Mouse (Mus musculus): ENCODE measurements around the gene Cda. TPM values are rescaled to one million over a fixed set of nuclear protein-coding genes. Genes with fewer than 3 reads are reported as not detected.

Cda gene
- 0.06 TPM in 1 of 2 replicates, not detected in the other for polyA plus RNA-seq (2012)

- no peaks in the 10 kb centered on the region for H3K36me3 ChIP-seq (ENCODE audit: control insufficient read depth)
- peak within 1 kb of the TSS; percentile 52 for H3K4me3 ChIP-seq (replicated peaks)
- H3K4me1 ChIP-seq (ENCODE audit: control insufficient read depth) = peaks cover 11% of the 10 kb centered on the region
- no peaks in the 10 kb centered on the region for H3K9me3 ChIP-seq (ENCODE audit: control insufficient read depth, low read length)
- peaks cover 20% of the 10 kb centered on the region for H3K27me3 ChIP-seq (ENCODE audit: control insufficient read depth)
- no peak for TF ChIP-seq TAL1 (IDR thresholded peaks at IDR 0.05; ENCODE audit: low read length)
- no peak for TF ChIP-seq GATA1 (IDR thresholded peaks at IDR 0.05; ENCODE audit: low read length)
Observed at GRCm38 (mm10) chr4:138367641-138368497, at the start of gene Cda. TSS of gene Cda (minus strand) at chr4:138367992.

GRCm38 (mm10) chr4:138416414-138416813 is 48.6 kb upstream of the Cda start:
- Histone ChIP-seq H3K27me3 (ENCODE audit: control insufficient read depth) (peaks cover 27% of the 10 kb centered on the region), H3K36me3 (ENCODE audit: control insufficient read depth) (no peaks in the 10 kb centered on the region), H3K9me3 (ENCODE audit: control insufficient read depth, low read length) (no peaks in the 10 kb centered on the region), H3K4me3 (replicated peaks) (no peak overlapping the region), H3K4me1 (ENCODE audit: control insufficient read depth) (no peaks in the 10 kb centered on the region)
- TF ChIP-seq TAL1 (IDR thresholded peaks at IDR 0.05; ENCODE audit: low read length) (no peak), GATA1 (IDR thresholded peaks at IDR 0.05; ENCODE audit: low read length) (no peak)

- Histone ChIP-seq H3K9me3 (ENCODE audit: control insufficient read depth, low read length) (no peaks in the 10 kb centered on the region), H3K4me3 (replicated peaks) (no peak overlapping the region), H3K36me3 (ENCODE audit: control insufficient read depth) (no peaks in the 10 kb centered on the region), H3K27me3 (ENCODE audit: control insufficient read depth) (peaks cover 27% of the 10 kb centered on the region), H3K4me1 (ENCODE audit: control insufficient read depth) (no peaks in the 10 kb centered on the region)
- TF ChIP-seq TAL1 (IDR thresholded peaks at IDR 0.05; ENCODE audit: low read length) = no peak
- TF ChIP-seq GATA1 (IDR thresholded peaks at IDR 0.05; ENCODE audit: low read length) = no peak
Observed at GRCm38 (mm10) chr4:138415991-138416390, 48.2 kb upstream of the Cda start.

- H3K9me3 ChIP-seq (ENCODE audit: control insufficient read depth, low read length) = no peaks in the 10 kb centered on the region
- H3K36me3 ChIP-seq (ENCODE audit: control insufficient read depth) = no peaks in the 10 kb centered on the region
- TF ChIP-seq GATA1 (IDR thresholded peaks at IDR 0.05; ENCODE audit: low read length) (no peak), TAL1 (IDR thresholded peaks at IDR 0.05; ENCODE audit: low read length) (no peak)
- no peak overlapping the region for H3K4me3 ChIP-seq (replicated peaks)
- H3K27me3 ChIP-seq (ENCODE audit: control insufficient read depth) = peaks cover 24% of the 10 kb centered on the region
- no peaks in the 10 kb centered on the region for H3K4me1 ChIP-seq (ENCODE audit: control insufficient read depth)
Observed at GRCm38 (mm10) chr4:138414725-138415124, 46.9 kb upstream of the Cda start.

- no peak for TF ChIP-seq GATA1 (IDR thresholded peaks at IDR 0.05; ENCODE audit: low read length)
- H3K27me3 ChIP-seq (ENCODE audit: control insufficient read depth) = peaks cover 17% of the 10 kb centered on the region; the same call in 1 of the 2 replicates
Observed at GRCm38 (mm10) chr4:138411504-138412121, 43.8 kb upstream of the Cda start.

GRCm38 (mm10) chr4:138411011-138411410 is 43.2 kb upstream of the Cda start:
- Histone ChIP-seq H3K36me3 (ENCODE audit: control insufficient read depth) (no peaks in the 10 kb centered on the region), H3K27me3 (ENCODE audit: control insufficient read depth) (peaks cover 17% of the 10 kb centered on the region; the same call in 1 of the 2 replicates)

More at GRCm38 (mm10) chr4:138411504-138412121, 43.8 kb upstream of the Cda start:
- H3K36me3 ChIP-seq (ENCODE audit: control insufficient read depth) = no peaks in the 10 kb centered on the region
- H3K4me3 ChIP-seq (replicated peaks) = no peak overlapping the region
- no peaks in the 10 kb centered on the region for H3K9me3 ChIP-seq (ENCODE audit: control insufficient read depth, low read length)
- no peaks in the 10 kb centered on the region for H3K4me1 ChIP-seq (ENCODE audit: control insufficient read depth)

GRCm38 (mm10) chr4:138407479-138408194 is 39.8 kb upstream of the Cda start:
- Histone ChIP-seq H3K9me3 (ENCODE audit: control insufficient read depth, low read length) (no peaks in the 10 kb centered on the region), H3K27me3 (ENCODE audit: control insufficient read depth) (peaks cover 6% of the 10 kb centered on the region; the same call in 1 of the 2 replicates), H3K36me3 (ENCODE audit: control insufficient read depth) (no peaks in the 10 kb centered on the region), H3K4me3 (replicated peaks) (no peak overlapping the region), H3K4me1 (ENCODE audit: control insufficient read depth) (no peaks in the 10 kb centered on the region)
- no peak for TF ChIP-seq TAL1 (IDR thresholded peaks at IDR 0.05; ENCODE audit: low read length)
- no peak for TF ChIP-seq GATA1 (IDR thresholded peaks at IDR 0.05; ENCODE audit: low read length)

More at GRCm38 (mm10) chr4:138411011-138411410, 43.2 kb upstream of the Cda start:
- no peak overlapping the region for H3K4me3 ChIP-seq (replicated peaks)
- no peak for TF ChIP-seq TAL1 (IDR thresholded peaks at IDR 0.05; ENCODE audit: low read length)
- TF ChIP-seq GATA1 (IDR thresholded peaks at IDR 0.05; ENCODE audit: low read length) = no peak
- H3K4me1 ChIP-seq (ENCODE audit: control insufficient read depth) = no peaks in the 10 kb centered on the region
- H3K9me3 ChIP-seq (ENCODE audit: control insufficient read depth, low read length) = no peaks in the 10 kb centered on the region

- TF ChIP-seq TAL1 (IDR thresholded peaks at IDR 0.05; ENCODE audit: low read length) = no peak
- no peak for TF ChIP-seq GATA1 (IDR thresholded peaks at IDR 0.05; ENCODE audit: low read length)
- Histone ChIP-seq H3K27me3 (ENCODE audit: control insufficient read depth) (peaks cover 3% of the 10 kb centered on the region; the same call in 1 of the 2 replicates), H3K9me3 (ENCODE audit: control insufficient read depth, low read length) (no peaks in the 10 kb centered on the region), H3K36me3 (ENCODE audit: control insufficient read depth) (no peaks in the 10 kb centered on the region), H3K4me3 (replicated peaks) (no peak overlapping the region), H3K4me1 (ENCODE audit: control insufficient read depth) (no peaks in the 10 kb centered on the region)
Observed at GRCm38 (mm10) chr4:138404806-138405205, 37.0 kb upstream of the Cda start.

- no peak for TF ChIP-seq GATA1 (IDR thresholded peaks at IDR 0.05; ENCODE audit: low read length)
- no peak for TF ChIP-seq TAL1 (IDR thresholded peaks at IDR 0.05; ENCODE audit: low read length)
- H3K4me1 ChIP-seq (ENCODE audit: control insufficient read depth) = no peaks in the 10 kb centered on the region
- peaks cover 54% of the 10 kb centered on the region for H3K27me3 ChIP-seq (ENCODE audit: control insufficient read depth)
- no peak overlapping the region for H3K4me3 ChIP-seq (replicated peaks)
- H3K36me3 ChIP-seq (ENCODE audit: control insufficient read depth) = no peaks in the 10 kb centered on the region
- no peaks in the 10 kb centered on the region; the same call in 1 of the 2 replicates for H3K9me3 ChIP-seq (ENCODE audit: control insufficient read depth, low read length)
Observed at GRCm38 (mm10) chr4:138396711-138397110, 28.9 kb upstream of the Cda start.
